Mouse (Mus musculus) gastrocnemius, adult 18-20 months (tissue): ENCODE measurements at regions not wholly inside any gene's neighbourhood (a gene's known extent, or its start where the extent isn't known, plus 50 kb on each side); places are given as distances from the start of the nearest gene placed in this dataset.

Source experiments
- DNase-seq: peaks from one replicate; pipeline ENCODE4 v3.0.0; 2021; ENCODE audit warnings: low spot score

GRCm38 (mm10) chr2:159019921-159020534 is 225.4 kb downstream of the Dhx35 start:
- DNase-seq = no peak

- DNase-seq = no peak
Observed at GRCm38 (mm10) chr2:159032147-159032546, 237.5 kb downstream of the Dhx35 start.

GRCm38 (mm10) chr2:159039916-159040315 is 245.3 kb downstream of the Dhx35 start:
- DNase-seq = no peak

GRCm38 (mm10) chr2:159053534-159053933 is 258.9 kb downstream of the Dhx35 start:
- DNase-seq = no peak

GRCm38 (mm10) chr2:159053936-159054335 is 259.3 kb downstream of the Dhx35 start:
- peak; percentile 66 for DNase-seq

- peak; percentile 61 for DNase-seq
Observed at GRCm38 (mm10) chr2:159054451-159054850, 259.8 kb downstream of the Dhx35 start.

- no peak for DNase-seq
Observed at GRCm38 (mm10) chr2:159055780-159056179, 261.2 kb downstream of the Dhx35 start.

GRCm38 (mm10) chr2:159056960-159057359 is 262.4 kb downstream of the Dhx35 start:
- DNase-seq = peak; percentile 39

GRCm38 (mm10) chr2:159057506-159057905 is 262.9 kb downstream of the Dhx35 start:
- peak; percentile 43 for DNase-seq

- DNase-seq = peak; percentile 20
Observed at GRCm38 (mm10) chr2:159062266-159062665, 267.7 kb downstream of the Dhx35 start.

- DNase-seq = no peak
Observed at GRCm38 (mm10) chr2:159062666-159063065, 268.1 kb downstream of the Dhx35 start.

- no peak for DNase-seq
Observed at GRCm38 (mm10) chr2:159064403-159064970, 269.9 kb downstream of the Dhx35 start.

- DNase-seq = no peak
Observed at GRCm38 (mm10) chr2:159067506-159067905, 272.9 kb downstream of the Dhx35 start.

- DNase-seq = no peak
Observed at GRCm38 (mm10) chr2:159068303-159069020, 273.9 kb downstream of the Dhx35 start.

- DNase-seq = no peak
Observed at GRCm38 (mm10) chr2:159069180-159069579, 274.6 kb downstream of the Dhx35 start.

GRCm38 (mm10) chr2:159072997-159073690 is 278.5 kb downstream of the Dhx35 start:
- DNase-seq = no peak

GRCm38 (mm10) chr2:159079836-159080235 is 285.2 kb downstream of the Dhx35 start:
- DNase-seq = no peak

- no peak for DNase-seq
Observed at GRCm38 (mm10) chr2:159080784-159081544, 286.4 kb downstream of the Dhx35 start.

- no peak for DNase-seq
Observed at GRCm38 (mm10) chr2:159086836-159087235, 292.2 kb downstream of the Dhx35 start.

- DNase-seq = no peak
Observed at GRCm38 (mm10) chr2:159088196-159088595, 293.6 kb downstream of the Dhx35 start.

- DNase-seq = no peak
Observed at GRCm38 (mm10) chr2:159096667-159097066, 302.1 kb downstream of the Dhx35 start.
